Mouse (Mus musculus) heart, adult 2 months (tissue): Measurements from ENCODE around the gene Tspan17. TPM values are rescaled to one million over a fixed set of nuclear protein-coding genes. Genes with fewer than 3 reads are reported as not detected.
A peak's percentile ranks its signal among the peaks of the same experiment; 100 is the strongest.

Experiments
- DNase-seq, 2 experiments: peaks; one replicate each; pipeline ENCODE4 v3.0.0; 2021
- H3K27ac ChIP-seq: fragments of 200-600 bp; 2 replicates; pipeline ENCODE4 v1.8.1; 2022
- H3K27me3 ChIP-seq: fragments of 200-500 bp; 2 replicates; pipeline ENCODE4 v1.6.1; 2012; ENCODE audit warnings: mild to moderate bottlenecking, low read length, inconsistent platforms, mixed read lengths; ENCODE audit not compliant: control insufficient read depth, insufficient read depth
- H3K36me3 ChIP-seq: fragments of 200-500 bp; 2 replicates; pipeline ENCODE4 v1.6.1; 2012; ENCODE audit warnings: low read length, inconsistent platforms; ENCODE audit not compliant: control insufficient read depth, insufficient read depth
- H3K4me1 ChIP-seq: fragments of 200-500 bp; 2 replicates; pipeline ENCODE4 v1.6.1; 2011; ENCODE audit warnings: low read length; ENCODE audit not compliant: control insufficient read depth, insufficient read depth
- H3K4me3 ChIP-seq: fragments of 200-600 bp; 2 replicates; pipeline ENCODE4 v1.8.1; 2022
- H3K79me2 ChIP-seq: fragments of 200-500 bp; replicated peaks from 2 replicates; pipeline ENCODE4 v1.6.1; 2012; ENCODE audit warnings: mild to moderate bottlenecking, inconsistent platforms, low read length, moderate library complexity, mixed read lengths; ENCODE audit not compliant: control insufficient read depth, insufficient read depth
- H3K9ac ChIP-seq: fragments of 200-500 bp; 2 replicates; pipeline ENCODE4 v1.6.1; 2012; ENCODE audit warnings: low read depth, mild to moderate bottlenecking, control low read depth, inconsistent platforms, low read length, mixed read lengths
- CTCF ChIP-seq: fragments of 200-600 bp; IDR thresholded peaks from 2 replicates; pipeline ENCODE4 v1.8.1; 2022; ENCODE audit warnings: antibody characterized with exemption, mild to moderate bottlenecking, moderate library complexity
- EP300 ChIP-seq: fragments of 200-500 bp; IDR thresholded peaks from 2 replicates; pipeline ENCODE4 v1.6.1; 2011; ENCODE audit warnings: low read depth, low read length, control low read depth; ENCODE audit not compliant: insufficient read depth
- POLR2A ChIP-seq: fragments of 200-500 bp; IDR thresholded peaks from 2 replicates; pipeline ENCODE4 v1.6.1; 2011; ENCODE audit warnings: mild to moderate bottlenecking, low read depth, low read length, control low read depth; ENCODE audit not compliant: insufficient read depth
- WGBS: fragments of 180-500 bp; shearing (Covaris S2); methylation state at CpG from one replicate; pipeline ENCODE4 v1.1.7; 2018; 5-methylcytosine and 5-hydroxymethylcytosine counted together
- intact Hi-C: fragments of 180-260 bp; cut with DNase I; formaldehyde crosslinking; loops from one replicate; pipeline ENCODE4 v1.15.1; 2025
- polyA plus RNA-seq: library from polyadenylated mRNA; depleted of rRNA; stranded (reverse); fragments of >200 nt; gene quantifications from 2 replicates; pipeline ENCODE4 v1.2.3, GENCODE M21; 2012
- total RNA-seq, 2 experiments: library from RNA; stranded (reverse); gene quantifications; 2 replicates each; pipeline ENCODE4 v1.2.3; 2021

The Tspan17 gene
- total and polyA plus RNA-seq, 3 experiments = 7.2 to 12.7 (median 10.0) TPM

- H3K27ac ChIP-seq = peak overlapping the region; percentile 58
- H3K4me1 ChIP-seq = peaks cover 5% of the 10 kb centered on the region
- DNase-seq = peak; percentile 65 to 67
- peak overlapping the region; percentile 81 for H3K4me3 ChIP-seq
- no peaks in the 10 kb centered on the region for H3K36me3 ChIP-seq
- H3K27me3 ChIP-seq = no peaks in the 10 kb centered on the region
- no peaks in the 10 kb centered on the region for H3K79me2 ChIP-seq
- H3K9ac ChIP-seq = peak overlapping the region; percentile 61
- intact Hi-C loops = no loop called here
- 2% methylated on average over 38 of the region's 38 CpGs for WGBS
- no peak for TF ChIP-seq CTCF
- no peak for TF ChIP-seq EP300
- TF ChIP-seq POLR2A = no peak
These were observed 602 bp downstream of the Tspan17 start for GRCm38 (mm10) chr13:54789561-54790397.

GRCm38 (mm10) chr13:54792259-54793230, 3.4 kb downstream of the Tspan17 start:
- peak in 1 of 2 experiments; percentile 28 for DNase-seq
- Histone ChIP-seq H3K4me1 (peaks cover 5% of the 10 kb centered on the region), H3K36me3 (no peaks in the 10 kb centered on the region), H3K79me2 (no peaks in the 10 kb centered on the region), H3K9ac (no peak overlapping the region), H3K27me3 (no peaks in the 10 kb centered on the region), H3K4me3 (no peak overlapping the region), H3K27ac (no peak overlapping the region)
- intact Hi-C loops = no loop called here
- TF ChIP-seq POLR2A = no peak
- peak; percentile 46 for TF ChIP-seq CTCF
- WGBS = 39% methylated on average over 21 of the region's 21 CpGs

GRCm38 (mm10) chr13:54794002-54794577, 4.9 kb downstream of the Tspan17 start:
- H3K27ac ChIP-seq = no peak overlapping the region
- H3K4me3 ChIP-seq = no peak overlapping the region
- H3K36me3 ChIP-seq = no peaks in the 10 kb centered on the region
- no peaks in the 10 kb centered on the region for H3K27me3 ChIP-seq
- intact Hi-C loops = no loop called here
- no peaks in the 10 kb centered on the region for H3K79me2 ChIP-seq
- no peak overlapping the region for H3K9ac ChIP-seq
- 84% methylated on average over 16 of the region's 16 CpGs for WGBS
- H3K4me1 ChIP-seq = peaks cover 5% of the 10 kb centered on the region
- DNase-seq = no peak
- TF ChIP-seq POLR2A = no peak
- TF ChIP-seq EP300 = no peak
- no peak for TF ChIP-seq CTCF

DNA sequence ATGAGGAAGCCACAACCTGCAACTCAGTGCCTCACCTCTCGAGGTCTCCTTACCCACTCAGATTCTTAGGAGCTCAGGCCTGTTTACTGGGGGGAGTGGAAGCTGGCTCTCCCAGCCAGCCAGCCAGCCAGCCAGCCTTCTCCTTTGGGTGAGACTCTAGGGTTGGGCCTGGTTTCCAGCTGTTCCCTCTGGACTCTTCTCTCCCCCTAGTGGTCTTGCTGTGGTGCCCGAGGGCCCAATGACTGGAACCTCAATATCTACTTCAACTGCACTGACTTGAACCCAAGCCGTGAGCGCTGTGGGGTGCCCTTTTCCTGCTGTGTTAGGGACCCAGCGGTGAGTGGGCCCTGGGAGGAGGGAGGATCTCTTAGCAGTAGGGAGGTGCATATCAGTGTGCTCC, 5.7 kb downstream of the Tspan17 start:
- intact Hi-C loops = no loop called here
- H3K27me3 ChIP-seq = no peaks in the 10 kb centered on the region

GRCm38 (mm10) chr13:54797356-54797755, 8.2 kb downstream of the Tspan17 start:
- intact Hi-C loops = no loop called here
- peak in 1 of 2 experiments; percentile 33 for DNase-seq
- H3K9ac ChIP-seq = no peak overlapping the region
- WGBS = 43% methylated on average over 4 of the region's 4 CpGs
- H3K4me3 ChIP-seq = no peak overlapping the region
- no peaks in the 10 kb centered on the region; the same call in 1 of the 2 replicates for H3K4me1 ChIP-seq
- no peaks in the 10 kb centered on the region for H3K79me2 ChIP-seq
- H3K27me3 ChIP-seq = no peaks in the 10 kb centered on the region
- no peaks in the 10 kb centered on the region for H3K36me3 ChIP-seq
- H3K27ac ChIP-seq = no peak overlapping the region
- TF ChIP-seq EP300 (no peak), POLR2A (no peak), CTCF (peak; percentile 91)

More for the DNA sequence above, 5.7 kb downstream of the Tspan17 start:
- peaks cover 4% of the 10 kb centered on the region for H3K4me1 ChIP-seq
- no peak overlapping the region for H3K9ac ChIP-seq
- WGBS = 61% methylated on average over 5 of the region's 5 CpGs
- no peaks in the 10 kb centered on the region for H3K79me2 ChIP-seq
- no peak overlapping the region for H3K27ac ChIP-seq
- DNase-seq = no peak
- no peak overlapping the region for H3K4me3 ChIP-seq
- no peaks in the 10 kb centered on the region for H3K36me3 ChIP-seq
- TF ChIP-seq CTCF (peak; percentile 13; the same call in 1 of the 2 replicates), POLR2A (no peak)
